1 mouse cellular context compared by ENCODE assay signal in the genomic region with DNA sequence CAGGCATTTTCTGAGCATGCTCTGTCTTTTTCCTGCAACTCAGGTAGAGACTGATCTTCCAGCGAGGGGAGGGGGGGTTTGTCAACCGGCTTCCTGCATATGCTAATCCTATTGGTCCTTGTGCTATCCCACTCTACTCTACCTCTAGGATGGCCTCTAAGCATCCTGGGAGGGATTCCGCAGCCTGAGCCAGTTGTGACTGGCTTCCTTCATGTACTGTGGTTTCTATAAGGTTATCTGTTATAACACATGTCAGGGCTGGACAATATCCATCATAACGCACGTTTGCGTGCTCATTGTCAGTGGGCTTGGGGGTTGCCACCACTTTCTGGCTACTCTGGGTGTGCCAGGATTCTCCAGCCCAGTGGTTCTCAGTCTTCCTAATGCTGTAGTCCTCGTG.
TF ChIP-seq lines count a peak whose summit lies in the region.

No protein-coding gene starts in this region.

TF ChIP-seq in MEL, 35 proteins besides CTCF, POLR2A, EP300 and RAD21:
- TF ChIP-seq MYB (IDR thresholded peaks at IDR 0.05; ENCODE audit: low read depth, low read length) (no peak), SIN3A (IDR thresholded peaks at IDR 0.05; ENCODE audit: low read length) (peak; percentile 54; the same call in 1 of the 2 replicates), MXI1 (IDR thresholded peaks at IDR 0.05; ENCODE audit: low read depth, low read length) (no peak), MAFK (IDR thresholded peaks at IDR 0.05; ENCODE audit: borderline replicate concordance, low read depth, low read length) (no peak), UBTF (IDR thresholded peaks at IDR 0.05; ENCODE audit: borderline replicate concordance, insufficient read depth, low read depth, low read length) (no peak), USF1 (IDR thresholded peaks at IDR 0.05; ENCODE audit: low read depth, low read length) (no peak), CHD2 (IDR thresholded peaks at IDR 0.05; ENCODE audit: low read length) (no peak), BHLHE40 (IDR thresholded peaks at IDR 0.05; ENCODE audit: borderline replicate concordance, low read depth, low read length) (peak; percentile 61; the same call in 1 of the 2 replicates), GATA1 (IDR thresholded peaks at IDR 0.05; ENCODE audit: low read depth, low read length) (0 out of 2 replicates have a peak, but pooled peaks have one; percentile 33), HCFC1 (IDR thresholded peaks at IDR 0.05; ENCODE audit: low read depth, low read length) (no peak), TAL1 (IDR thresholded peaks at IDR 0.05; ENCODE audit: low read length) (peak; percentile 89), MAX (IDR thresholded peaks at IDR 0.05; ENCODE audit: low read length) (peak; percentile 49; the same call in 1 of the 2 replicates), TCF12 (IDR thresholded peaks at IDR 0.05; ENCODE audit: low read depth, low read length) (peak; percentile 71), ETS1 (IDR thresholded peaks at IDR 0.05; ENCODE audit: low read depth, low read length) (peak; percentile 59), MYC (IDR thresholded peaks at IDR 0.05; ENCODE audit: low read depth, low read length) (0 out of 2 replicates have a peak, but pooled peaks have one; percentile 38), NELFE (IDR thresholded peaks at IDR 0.05; ENCODE audit: low read depth, low read length) (no peak), CHD1 (IDR thresholded peaks at IDR 0.05; ENCODE audit: low read depth, low read length) (no peak), POLR2AphosphoS2 (IDR thresholded peaks at IDR 0.05; ENCODE audit: low read length) (no peak)
TF ChIP-seq in MEL: peak in this region for 8.
